Mouse (Mus musculus): ENCODE data around the gene Dhrs7b. TPM values are rescaled to one million over a fixed set of nuclear protein-coding genes. Genes with fewer than 3 reads are reported as not detected.
"Not testable (repeated sequence)": the region's sequence is repeated elsewhere in the genome, so short reads cannot be mapped to it uniquely, and the experiment has no call there.

Gene Dhrs7b
- polyA plus RNA-seq, 1 experiment from 2014 or later = 41.4 TPM

DNA sequence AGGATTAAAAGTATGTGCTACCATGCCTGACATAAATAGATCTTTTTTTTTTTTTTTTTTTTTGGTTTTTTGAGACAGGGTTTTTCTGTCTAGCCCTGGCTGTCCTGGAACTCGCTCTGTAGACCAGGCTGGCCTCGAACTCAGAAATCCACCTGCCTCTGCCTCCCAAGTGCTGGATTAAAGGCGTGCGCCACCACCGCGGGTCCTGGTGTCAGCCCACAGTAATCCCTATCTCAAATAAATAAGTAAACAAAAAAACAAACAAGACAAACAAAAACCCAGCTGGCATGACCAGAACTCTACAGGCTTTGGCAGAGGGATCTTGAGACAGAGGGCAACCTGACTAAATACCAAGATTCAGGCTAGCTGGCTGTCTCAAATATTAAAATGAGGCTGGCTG, 18.8 kb upstream of the Dhrs7b start, which contains the start of gene Shmt1:
Shmt1 (minus strand) TSS at position 101 of the 400 bp plus-strand sequence.
- not testable (repeated sequence) for H3K36me3 ChIP-seq; H3K27me3 ChIP-seq; ATAC-seq (ENCODE audit: borderline replicate concordance, extremely low read depth, low FRiP score, low TSS enrichment); H3K9me3 ChIP-seq
- Histone ChIP-seq H3K4me3 (peak within 1 kb of the TSS; percentile 54), H3K27ac (peak within 1 kb of the TSS; percentile 56), H3K9ac (peak within 1 kb of the TSS; percentile 46), H3K4me1 (peaks cover 32% of the 10 kb centered on the region), H3K4me2 (peak within 1 kb of the TSS; percentile 91)
- 23% methylated on average over 6 of the region's 6 CpGs for WGBS

DNA sequence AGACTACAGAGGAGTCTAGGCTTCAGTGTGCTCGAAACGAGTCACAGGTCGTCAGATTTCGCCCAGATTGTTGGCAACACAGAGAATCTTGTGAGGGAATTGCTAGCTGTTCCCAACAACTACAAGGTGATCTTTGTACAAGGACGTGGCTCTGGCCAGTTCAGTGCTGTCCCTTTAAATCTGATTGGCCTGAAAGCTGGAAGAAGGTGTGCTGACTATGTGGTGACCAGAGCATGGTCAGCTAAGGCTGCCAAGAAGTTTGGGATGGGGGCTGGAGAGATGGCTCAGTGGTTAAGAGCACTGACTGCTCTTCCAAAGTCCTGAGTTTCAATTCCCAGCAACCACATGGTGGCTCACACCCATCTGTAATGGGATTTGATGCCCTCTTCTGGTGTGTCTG, 14.0 kb upstream of the Dhrs7b start:
- no peak for ATAC-seq (ENCODE audit: borderline replicate concordance, extremely low read depth, low FRiP score, low TSS enrichment)
- H3K9ac ChIP-seq = no peak overlapping the region
- H3K27me3 ChIP-seq = no peaks in the 10 kb centered on the region
- no peaks in the 10 kb centered on the region for H3K36me3 ChIP-seq
- no peak overlapping the region for H3K27ac ChIP-seq
- H3K9me3 ChIP-seq = no peaks in the 10 kb centered on the region
- no peak overlapping the region for H3K4me3 ChIP-seq
- no peaks in the 10 kb centered on the region for H3K4me1 ChIP-seq
- 62% methylated on average over 5 of the region's 5 CpGs for WGBS
- H3K4me2 ChIP-seq = no peak overlapping the region

DNA sequence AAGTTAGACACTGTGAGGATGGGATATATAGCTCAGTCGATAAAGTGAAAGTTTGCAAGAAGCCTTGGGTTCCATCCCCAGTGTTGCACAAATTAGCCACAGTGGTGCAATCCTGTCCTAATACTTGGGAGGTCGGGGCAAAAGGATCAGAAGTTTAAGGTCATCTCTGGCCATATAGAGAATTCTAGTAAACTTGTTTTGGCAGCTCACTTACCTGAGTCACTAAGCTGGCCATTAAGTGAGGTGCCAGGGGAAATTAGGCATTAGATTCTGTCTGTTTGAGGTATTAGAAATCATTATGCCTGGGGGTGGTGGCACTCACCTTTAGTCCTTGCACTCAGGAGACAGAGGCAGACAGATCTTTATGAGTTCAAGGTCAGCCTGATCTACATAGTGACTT, 6.7 kb upstream of the Dhrs7b start:
- Histone ChIP-seq H3K9ac (no peak overlapping the region), H3K4me3 (no peak overlapping the region), H3K9me3 (no peaks in the 10 kb centered on the region), H3K36me3 (no peaks in the 10 kb centered on the region), H3K4me2 (no peak overlapping the region), H3K27me3 (no peaks in the 10 kb centered on the region), H3K4me1 (no peaks in the 10 kb centered on the region), H3K27ac (no peak overlapping the region)
- 59% methylated on average over 2 of the region's 2 CpGs for WGBS
- no peak for ATAC-seq (ENCODE audit: borderline replicate concordance, extremely low read depth, low FRiP score, low TSS enrichment)

DNA sequence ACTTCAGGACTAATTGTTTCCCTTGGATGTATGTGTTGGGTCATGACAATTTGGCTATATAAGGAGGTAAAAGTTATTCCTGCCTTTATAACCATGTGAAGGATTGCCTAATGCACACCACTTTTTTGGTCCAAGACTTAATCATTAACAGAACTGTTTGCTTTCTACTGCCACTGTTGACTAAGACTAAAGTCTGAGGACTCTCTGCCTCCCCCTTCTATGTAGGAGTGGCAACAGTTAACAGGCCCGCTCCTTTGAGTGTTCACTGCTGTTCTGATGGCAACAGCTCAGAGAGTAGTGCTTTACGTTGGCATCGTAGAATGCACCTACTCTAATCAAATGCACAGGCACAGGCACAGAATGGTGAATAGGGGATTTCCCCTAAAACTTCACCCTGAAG, 5.2 kb upstream of the Dhrs7b start:
- H3K9me3 ChIP-seq = no peaks in the 10 kb centered on the region
- no peaks in the 10 kb centered on the region for H3K36me3 ChIP-seq
- H3K27me3 ChIP-seq = no peaks in the 10 kb centered on the region
- 56% methylated on average over 3 of the region's 3 CpGs for WGBS
- ATAC-seq (ENCODE audit: borderline replicate concordance, extremely low read depth, low FRiP score, low TSS enrichment) = peak; percentile 49; the same call in 1 of the 2 replicates
- no peaks in the 10 kb centered on the region for H3K4me1 ChIP-seq
- H3K4me2 ChIP-seq = no peak overlapping the region
- no peak overlapping the region for H3K9ac ChIP-seq
- no peak overlapping the region for H3K4me3 ChIP-seq
- H3K27ac ChIP-seq = peak overlapping the region; percentile 76

DNA sequence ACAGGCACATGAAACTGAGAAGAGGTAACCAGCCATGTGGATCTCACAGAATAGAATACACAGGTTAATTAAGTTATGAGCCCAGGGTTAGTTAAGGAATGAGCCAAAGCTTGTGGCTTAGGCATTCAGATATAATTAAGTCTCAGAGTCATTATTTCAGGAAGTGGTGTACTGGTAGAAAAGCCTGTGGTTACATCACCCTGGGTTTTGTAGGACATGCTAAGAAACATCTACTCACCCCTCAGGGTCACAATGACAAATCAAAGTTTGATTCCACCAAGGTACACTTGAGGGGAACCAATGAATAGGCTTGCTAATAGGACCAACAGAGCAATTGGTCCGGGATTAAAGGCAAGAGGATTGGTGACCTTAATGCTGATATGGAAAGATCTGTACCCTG, 3.7 kb upstream of the Dhrs7b start:
- Histone ChIP-seq H3K4me1 (peaks cover 6% of the 10 kb centered on the region), H3K9ac (no peak overlapping the region), H3K9me3 (no peaks in the 10 kb centered on the region), H3K36me3 (no peaks in the 10 kb centered on the region), H3K4me3 (no peak overlapping the region), H3K4me2 (no peak overlapping the region), H3K27me3 (no peaks in the 10 kb centered on the region), H3K27ac (no peak overlapping the region)
- ATAC-seq (ENCODE audit: borderline replicate concordance, extremely low read depth, low FRiP score, low TSS enrichment) = no peak
- WGBS = 50% methylated on average over 1 of the region's 1 CpGs

DNA sequence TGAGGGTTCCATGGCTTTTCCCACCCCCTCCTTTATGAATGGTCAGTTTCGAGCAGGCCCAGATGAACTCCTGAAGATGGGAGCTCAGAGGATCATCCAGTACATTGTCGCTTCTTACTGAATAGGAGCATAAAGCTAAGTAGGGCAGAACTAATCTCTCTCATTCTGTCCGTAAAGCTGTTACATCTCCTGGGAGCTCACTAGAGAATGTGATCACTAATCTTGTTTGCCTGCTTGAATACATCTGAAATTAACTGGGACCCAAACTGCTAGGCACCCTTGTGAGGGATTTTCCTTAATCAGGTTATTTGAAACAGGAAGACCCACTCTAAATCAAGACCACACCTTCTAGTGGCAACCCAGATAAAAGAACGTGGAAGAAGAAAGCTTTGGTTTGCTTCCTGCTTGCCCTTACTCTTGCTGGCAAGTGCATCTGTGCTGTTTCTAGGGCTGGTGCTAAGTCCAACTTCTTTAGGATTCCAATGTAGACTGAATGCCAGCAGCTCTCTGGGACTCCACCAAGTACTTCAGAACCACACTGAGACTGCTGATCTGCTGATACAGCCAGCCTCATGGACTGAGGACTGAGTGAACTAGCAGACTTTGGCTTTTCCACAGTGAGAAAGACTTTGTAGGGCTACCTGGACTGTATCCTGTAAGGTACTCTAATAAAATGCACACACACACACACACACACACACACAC, 3.0 kb upstream of the Dhrs7b start:
- WGBS = 66% methylated on average over 4 of the region's 4 CpGs
- H3K9ac ChIP-seq = no peak overlapping the region
- no peak overlapping the region for H3K4me2 ChIP-seq
- no peaks in the 10 kb centered on the region for H3K27me3 ChIP-seq
- H3K4me1 ChIP-seq = peaks cover 6% of the 10 kb centered on the region
- no peak for ATAC-seq (ENCODE audit: borderline replicate concordance, extremely low read depth, low FRiP score, low TSS enrichment)
- no peaks in the 10 kb centered on the region for H3K9me3 ChIP-seq
- H3K4me3 ChIP-seq = no peak overlapping the region
- H3K36me3 ChIP-seq = no peaks in the 10 kb centered on the region
- no peak overlapping the region for H3K27ac ChIP-seq

DNA sequence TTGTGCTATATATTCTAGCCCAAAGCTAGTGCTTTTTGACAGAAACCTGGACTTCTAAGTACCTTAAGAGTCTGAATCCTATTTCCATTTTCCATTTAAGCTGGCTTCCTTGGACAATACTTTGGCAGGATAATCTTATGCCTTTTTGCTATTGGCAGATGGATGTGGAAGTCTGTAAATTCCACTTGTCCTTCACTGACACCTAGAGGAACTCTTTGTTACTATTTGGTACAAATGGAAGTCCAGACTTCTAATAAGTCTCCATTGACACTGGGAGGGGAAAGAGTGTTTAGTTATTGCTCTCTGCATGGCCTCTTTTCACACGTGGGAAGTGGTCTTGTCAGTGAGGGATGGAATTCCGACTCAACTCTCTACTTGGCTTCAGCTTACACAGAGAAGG, 1.5 kb upstream of the Dhrs7b start:
- Histone ChIP-seq H3K27ac (no peak overlapping the region), H3K36me3 (no peaks in the 10 kb centered on the region), H3K9me3 (no peaks in the 10 kb centered on the region), H3K9ac (no peak overlapping the region), H3K4me2 (no peak overlapping the region), H3K4me1 (peaks cover 6% of the 10 kb centered on the region), H3K4me3 (no peak overlapping the region), H3K27me3 (no peaks in the 10 kb centered on the region)
- 24% methylated on average over 2 of the region's 2 CpGs for WGBS
- no peak for ATAC-seq (ENCODE audit: borderline replicate concordance, extremely low read depth, low FRiP score, low TSS enrichment)

DNA sequence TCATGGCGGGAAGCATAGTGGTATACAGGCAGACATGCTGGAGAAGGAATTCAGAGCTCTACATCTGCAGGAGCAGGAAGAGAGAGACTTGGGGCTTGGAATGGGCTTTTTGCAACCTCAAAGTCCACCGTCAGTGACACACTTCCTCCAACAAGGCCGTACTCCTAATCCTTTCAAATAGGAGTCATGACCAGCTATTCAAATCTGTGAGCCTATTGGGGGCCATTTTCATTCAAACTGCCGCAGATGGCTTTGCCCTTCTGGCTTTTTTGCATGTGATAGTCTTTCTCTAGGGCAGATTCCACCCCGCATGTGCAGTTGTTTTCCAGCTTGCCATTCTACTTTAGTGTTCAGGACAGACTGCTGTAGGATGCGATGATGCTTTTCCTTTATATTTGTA, 6.5 kb downstream of the Dhrs7b start:
- no peak overlapping the region for H3K9ac ChIP-seq
- no peak overlapping the region for H3K4me2 ChIP-seq
- H3K27ac ChIP-seq = no peak overlapping the region
- WGBS = 94% methylated on average over 6 of the region's 6 CpGs
- no peak overlapping the region for H3K4me3 ChIP-seq
- H3K36me3 ChIP-seq = no peaks in the 10 kb centered on the region
- no peaks in the 10 kb centered on the region for H3K9me3 ChIP-seq
- no peak for ATAC-seq (ENCODE audit: borderline replicate concordance, extremely low read depth, low FRiP score, low TSS enrichment)
- H3K4me1 ChIP-seq = no peaks in the 10 kb centered on the region
- H3K27me3 ChIP-seq = no peaks in the 10 kb centered on the region

DNA sequence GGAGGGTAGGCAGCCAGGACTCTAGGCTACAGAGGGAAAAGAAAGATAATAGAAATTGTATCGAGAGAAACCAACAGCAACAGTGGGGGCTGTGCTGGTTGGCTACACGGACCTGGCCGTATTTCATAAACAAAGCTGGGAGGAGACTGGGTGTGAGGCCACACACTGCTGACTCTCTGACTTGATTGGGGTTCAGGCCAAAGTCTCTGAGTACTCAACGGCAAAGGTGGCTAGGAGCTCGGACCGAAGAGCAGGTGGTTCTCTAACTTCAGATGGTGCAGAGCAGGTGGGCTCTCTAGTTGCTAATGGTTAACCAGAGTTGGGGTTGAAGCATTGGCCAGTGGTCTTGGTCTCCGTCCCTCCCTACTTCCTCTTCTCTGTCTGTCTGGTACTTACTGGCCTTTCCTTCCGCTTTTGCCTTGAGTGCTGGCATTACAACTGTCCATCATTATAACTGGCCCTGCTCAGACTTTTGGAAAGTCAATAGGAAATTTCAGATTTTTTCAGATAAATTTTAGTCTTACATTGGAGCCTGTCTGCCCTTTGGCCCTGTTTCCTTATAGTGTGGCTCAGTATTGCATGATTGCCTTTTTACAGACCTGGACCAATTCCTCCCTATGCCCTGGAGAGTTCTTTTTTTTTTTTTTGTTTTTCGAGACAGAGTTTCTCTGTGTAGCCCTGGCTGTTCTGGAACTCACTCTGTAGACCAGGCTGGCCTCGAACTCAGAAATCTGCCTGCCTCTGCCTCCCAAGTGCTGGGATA, 7.4 kb downstream of the Dhrs7b start:
- Histone ChIP-seq H3K4me2 (no peak overlapping the region), H3K27ac (no peak overlapping the region), H3K9ac (no peak overlapping the region), H3K27me3 (no peaks in the 10 kb centered on the region), H3K4me1 (no peaks in the 10 kb centered on the region), H3K9me3 (no peaks in the 10 kb centered on the region), H3K36me3 (no peaks in the 10 kb centered on the region), H3K4me3 (no peak overlapping the region)
- ATAC-seq (ENCODE audit: borderline replicate concordance, extremely low read depth, low FRiP score, low TSS enrichment) = no peak
- WGBS = 85% methylated on average over 10 of the region's 10 CpGs

DNA sequence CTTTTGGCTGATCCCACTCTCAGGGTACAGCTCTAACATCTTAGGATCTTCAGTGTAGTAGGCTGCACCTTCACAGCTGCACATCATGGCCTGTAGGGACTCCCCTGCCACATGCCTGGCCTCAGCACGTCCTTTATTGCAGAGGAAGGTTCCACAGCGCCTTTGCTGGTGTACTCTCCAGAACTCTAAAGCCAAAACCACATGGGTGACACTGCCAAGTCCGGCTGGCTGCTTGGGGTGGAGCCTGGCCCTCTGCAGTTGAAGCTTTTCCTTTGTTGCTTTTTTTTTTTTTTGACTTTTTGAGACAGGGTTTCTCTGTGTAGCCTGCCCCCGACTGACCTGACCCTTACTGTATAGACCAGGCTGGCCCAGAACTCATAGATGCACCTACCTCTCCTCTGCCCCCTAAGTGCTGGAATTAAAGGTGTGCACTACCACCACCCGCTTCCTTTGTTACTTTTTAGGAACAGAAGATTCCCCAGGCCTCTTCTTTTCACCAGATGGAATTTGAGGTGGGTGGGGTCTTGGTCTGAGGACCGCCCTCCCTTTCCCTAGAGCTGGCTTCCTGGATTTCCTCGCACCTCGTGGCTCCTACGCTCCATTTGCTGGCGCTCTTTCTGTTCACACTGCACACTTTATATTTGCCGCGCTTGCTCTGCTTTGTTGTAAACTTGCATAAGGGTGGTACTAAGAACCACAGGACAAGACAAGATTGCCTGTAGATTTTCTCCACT, 11.2 kb downstream of the Dhrs7b start:
- no peaks in the 10 kb centered on the region for H3K27me3 ChIP-seq
- no peaks in the 10 kb centered on the region for H3K4me1 ChIP-seq
- no peaks in the 10 kb centered on the region for H3K9me3 ChIP-seq
- H3K4me3 ChIP-seq = no peak overlapping the region
- peaks cover 4% of the 10 kb centered on the region; the same call in 1 of the 2 replicates for H3K36me3 ChIP-seq
- no peak overlapping the region for H3K4me2 ChIP-seq
- no peak for ATAC-seq (ENCODE audit: borderline replicate concordance, extremely low read depth, low FRiP score, low TSS enrichment)
- H3K9ac ChIP-seq = no peak overlapping the region
- WGBS = 70% methylated on average over 12 of the region's 12 CpGs
- H3K27ac ChIP-seq = no peak overlapping the region

DNA sequence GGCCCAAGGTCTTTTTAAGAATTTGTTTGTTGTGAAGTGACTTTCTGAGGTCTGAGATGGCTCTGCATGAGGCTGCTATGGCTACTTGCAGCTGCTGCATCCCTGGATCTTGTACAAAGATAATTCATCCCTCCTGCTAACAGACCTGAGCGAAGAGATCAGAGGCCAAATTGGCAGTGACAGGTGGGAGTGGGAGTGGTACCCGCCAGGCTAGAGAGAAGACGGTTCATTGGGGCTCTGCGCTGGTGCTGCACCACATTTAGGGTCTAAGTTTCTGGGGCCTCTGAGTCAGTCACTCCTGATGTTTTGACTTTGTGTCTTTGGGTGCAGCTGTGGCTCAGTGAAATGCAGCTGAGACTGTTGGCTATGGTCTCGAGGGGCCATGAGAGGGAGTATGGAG, 13.0 kb downstream of the Dhrs7b start:
- no peaks in the 10 kb centered on the region for H3K27me3 ChIP-seq

DNA sequence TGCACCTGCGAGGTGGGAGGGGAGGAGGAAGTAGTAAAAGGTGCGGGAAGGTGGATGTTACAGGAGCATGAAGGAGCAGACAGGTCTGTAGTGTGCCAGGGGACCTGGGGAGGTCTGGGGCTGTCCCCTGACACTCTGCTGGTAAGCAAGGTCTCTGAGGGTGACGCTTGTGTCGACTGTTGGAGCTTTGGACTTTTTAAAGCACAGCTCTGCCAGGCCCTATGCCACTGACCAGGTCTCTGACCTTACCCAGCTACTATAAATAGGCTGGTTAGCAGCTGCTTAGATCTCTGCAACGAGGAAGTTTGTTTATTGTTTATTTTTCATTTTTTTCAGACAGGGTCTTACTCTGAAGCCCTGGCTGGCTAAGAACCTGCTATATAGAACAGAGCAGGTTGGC, 15.0 kb downstream of the Dhrs7b start:
- H3K27ac ChIP-seq = no peak overlapping the region
- H3K27me3 ChIP-seq = no peaks in the 10 kb centered on the region
- WGBS = 70% methylated on average over 5 of the region's 5 CpGs
- no peak for ATAC-seq (ENCODE audit: borderline replicate concordance, extremely low read depth, low FRiP score, low TSS enrichment)
- no peaks in the 10 kb centered on the region for H3K9me3 ChIP-seq
- no peaks in the 10 kb centered on the region for H3K4me1 ChIP-seq
- no peak overlapping the region for H3K4me2 ChIP-seq
- no peak overlapping the region for H3K4me3 ChIP-seq
- no peak overlapping the region for H3K9ac ChIP-seq
- peaks cover 14% of the 10 kb centered on the region for H3K36me3 ChIP-seq

More for the DNA sequence above, 13.0 kb downstream of the Dhrs7b start:
- Histone ChIP-seq H3K9me3 (no peaks in the 10 kb centered on the region), H3K36me3 (peaks cover 7% of the 10 kb centered on the region; the same call in 1 of the 2 replicates), H3K4me2 (no peak overlapping the region), H3K4me1 (no peaks in the 10 kb centered on the region), H3K4me3 (no peak overlapping the region), H3K9ac (no peak overlapping the region), H3K27ac (no peak overlapping the region)
- WGBS = 86% methylated on average over 5 of the region's 5 CpGs
- ATAC-seq (ENCODE audit: borderline replicate concordance, extremely low read depth, low FRiP score, low TSS enrichment) = no peak

Measured in lung, embryonic 15.5 days (tissue).